Mouse (Mus musculus): ENCODE results near the gene Gpatch2l. TPM values are rescaled to one million over a fixed set of nuclear protein-coding genes. Genes with fewer than 3 reads are reported as not detected.
A peak's percentile ranks its signal among the peaks of the same experiment; 100 is the strongest.

Gene Gpatch2l
- total RNA-seq, 2 experiments from 2014 or later = 30.7 to 31.3 TPM

DNA sequence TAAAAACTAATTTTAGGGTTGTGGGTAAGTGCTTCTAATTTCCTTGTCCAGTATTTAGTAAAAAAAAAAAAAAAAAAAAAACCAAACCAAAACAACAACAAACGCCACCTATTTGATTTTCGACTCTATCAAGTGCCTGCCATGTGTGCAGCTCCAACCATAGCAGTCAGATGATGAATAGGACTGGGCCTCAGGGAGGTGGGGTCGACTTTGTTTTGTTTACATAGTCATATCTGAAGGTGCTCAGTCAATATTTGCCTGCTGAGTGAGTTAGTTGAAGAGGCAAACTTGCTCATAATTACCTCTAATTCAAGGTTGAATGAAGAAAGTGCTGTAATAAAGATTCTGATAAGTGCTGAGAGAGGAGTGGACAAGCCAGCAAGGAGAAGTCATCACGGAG, 7.4 kb upstream of the Gpatch2l start:
- no peak for TF ChIP-seq CTCF (conservative IDR thresholded peaks at IDR 0.05)
- Histone ChIP-seq H3K27ac (no peak overlapping the region), H3K4me3 (no peak overlapping the region)
- no peak for DNase-seq (ENCODE audit: low spot score in 2 of 2)

DNA sequence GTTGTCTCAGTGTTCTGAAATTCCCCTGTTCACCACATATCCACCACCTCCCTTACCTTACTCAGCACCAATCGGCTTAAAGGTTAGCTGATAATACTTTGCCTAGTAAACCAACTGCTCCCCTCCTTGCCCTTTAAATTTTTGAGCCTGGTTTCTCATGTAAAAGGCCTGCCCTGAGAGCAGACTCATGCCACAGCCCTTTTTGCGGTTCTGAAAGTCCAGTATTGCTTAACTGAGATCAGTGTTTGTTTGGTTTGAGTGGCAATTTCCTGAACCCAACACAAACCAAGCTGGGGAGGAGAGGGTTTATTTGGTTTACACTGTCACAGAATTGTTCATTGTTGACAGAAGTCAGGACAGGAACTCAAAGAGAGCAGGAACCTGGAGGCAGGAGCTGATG, 2.9 kb upstream of the Gpatch2l start:
- no peak for DNase-seq (ENCODE audit: low spot score in 2 of 2)
- Histone ChIP-seq H3K4me3 (no peak overlapping the region), H3K27ac (no peak overlapping the region)
- no peak for TF ChIP-seq CTCF (conservative IDR thresholded peaks at IDR 0.05)

DNA sequence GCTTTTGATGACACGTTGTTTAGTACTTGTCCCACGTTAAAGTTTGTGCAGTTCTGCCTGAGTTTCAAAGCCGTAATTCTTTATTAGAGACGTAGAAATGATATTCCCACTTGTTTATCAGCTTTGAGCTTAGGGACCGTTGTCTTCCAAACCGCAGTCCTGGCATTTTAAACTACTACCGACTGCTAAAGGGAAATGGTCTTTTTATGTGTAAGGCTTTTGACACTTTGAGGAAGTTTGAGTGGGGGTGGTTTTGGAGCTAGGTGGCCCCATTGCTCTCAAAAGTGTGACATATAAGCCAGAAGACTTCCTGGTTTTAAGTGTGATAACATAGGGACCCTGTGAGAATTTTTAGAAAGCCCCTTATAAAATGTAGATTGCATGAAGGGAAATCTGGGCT, 905 bp downstream of the Gpatch2l start:
- DNase-seq (ENCODE audit: low spot score in 2 of 2) = no peak
- H3K4me3 ChIP-seq = peak overlapping the region; percentile 96
- peak overlapping the region; percentile 93; the same call in 1 of the 2 replicates for H3K27ac ChIP-seq
- no peak for TF ChIP-seq CTCF (conservative IDR thresholded peaks at IDR 0.05)

DNA sequence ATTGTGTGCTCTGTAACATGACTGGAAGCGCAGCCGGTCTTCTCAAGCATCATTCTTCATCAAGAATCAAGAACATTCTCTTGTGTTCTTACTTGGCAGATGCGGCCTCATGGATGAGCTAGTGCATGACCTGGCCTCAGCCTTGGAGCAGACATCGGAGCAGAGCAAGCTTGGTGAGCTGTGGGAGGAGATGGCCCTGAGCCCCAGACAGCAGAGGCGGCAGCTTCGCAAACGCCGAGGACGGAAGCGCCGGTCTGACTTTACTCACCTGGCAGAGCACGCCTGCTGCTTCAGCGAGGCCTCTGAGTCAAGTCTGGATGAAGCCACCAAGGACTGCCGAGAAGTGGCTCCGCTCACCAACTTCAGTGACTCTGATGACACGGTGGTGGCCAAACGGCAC, 2.3 kb downstream of the Gpatch2l start:
- DNase-seq (ENCODE audit: low spot score in 2 of 2) = no peak
- TF ChIP-seq CTCF (conservative IDR thresholded peaks at IDR 0.05) = no peak
- H3K4me3 ChIP-seq = no peak overlapping the region; the same call in 1 of the 2 replicates
- H3K27ac ChIP-seq = no peak overlapping the region

DNA sequence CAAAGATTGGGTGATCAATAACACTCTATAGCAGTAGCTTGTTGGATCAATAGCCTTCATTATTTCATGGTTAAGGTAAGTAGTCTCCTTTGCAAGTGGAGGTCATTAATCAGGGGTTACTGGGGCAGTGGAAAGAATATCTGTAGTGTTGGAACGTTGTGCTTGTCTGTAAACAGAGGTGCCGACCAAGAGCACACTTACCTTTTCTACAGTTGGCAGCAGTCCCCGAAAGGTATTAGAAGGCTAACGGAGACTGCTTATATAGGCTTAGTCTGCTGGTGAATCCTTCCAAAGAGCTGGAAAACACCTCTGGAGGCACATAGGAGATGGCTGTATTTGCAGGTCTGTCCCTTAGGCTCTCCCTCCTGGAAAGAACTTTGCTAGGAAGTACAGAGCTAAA, 8.5 kb downstream of the Gpatch2l start:
- H3K4me3 ChIP-seq = no peak overlapping the region
- DNase-seq (ENCODE audit: low spot score in 2 of 2) = no peak
- no peak overlapping the region for H3K27ac ChIP-seq
- no peak for TF ChIP-seq CTCF (conservative IDR thresholded peaks at IDR 0.05)

DNA sequence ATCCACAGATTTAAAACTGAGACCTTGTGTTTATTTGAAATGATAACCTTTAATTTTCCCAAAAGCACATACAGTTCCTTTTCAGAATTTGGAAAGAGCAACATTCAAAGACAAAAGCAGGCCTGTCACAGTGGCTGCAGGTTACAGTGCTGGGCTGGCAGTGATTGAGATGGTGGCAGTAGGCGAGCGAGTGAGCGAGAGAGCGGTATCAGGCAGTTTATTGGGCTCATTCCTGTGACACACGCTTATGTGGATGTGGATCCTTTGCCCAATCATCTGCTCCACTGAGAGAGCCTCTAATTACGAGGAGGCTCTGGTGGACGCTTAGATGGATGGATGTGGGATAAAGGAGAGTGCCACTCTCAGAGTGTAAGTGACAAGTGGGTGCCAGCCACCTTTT, 13.3 kb downstream of the Gpatch2l start:
- no peak for TF ChIP-seq CTCF (conservative IDR thresholded peaks at IDR 0.05)
- DNase-seq (ENCODE audit: low spot score in 2 of 2) = no peak

DNA sequence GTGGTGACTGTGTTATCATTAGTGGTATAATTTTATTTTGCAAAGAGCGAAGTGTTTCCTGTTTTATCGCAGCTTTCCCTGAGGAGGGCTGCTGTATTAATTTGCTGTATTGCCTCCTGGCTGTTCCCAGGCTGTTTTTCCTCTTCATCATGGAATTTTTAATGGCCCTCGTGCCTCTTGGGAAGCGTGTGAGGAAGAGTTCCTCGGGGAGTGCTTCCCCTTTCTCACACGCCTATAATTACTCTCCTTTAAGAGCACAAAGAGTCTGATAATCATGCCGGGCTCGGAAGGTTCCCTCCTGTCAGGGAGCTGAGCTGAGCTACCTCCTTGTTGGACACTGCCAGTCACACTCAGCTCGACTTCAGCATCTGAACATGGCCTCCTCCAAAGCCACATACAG, 30.0 kb downstream of the Gpatch2l start:
- no peak overlapping the region for H3K27ac ChIP-seq
- H3K4me3 ChIP-seq = no peak overlapping the region
- DNase-seq (ENCODE audit: low spot score in 2 of 2) = no peak
- TF ChIP-seq CTCF (conservative IDR thresholded peaks at IDR 0.05) = no peak

More for the DNA sequence above, 13.3 kb downstream of the Gpatch2l start:
- Histone ChIP-seq H3K4me3 (peak overlapping the region; percentile 9; the same call in 1 of the 2 replicates), H3K27ac (peak overlapping the region; percentile 68)

DNA sequence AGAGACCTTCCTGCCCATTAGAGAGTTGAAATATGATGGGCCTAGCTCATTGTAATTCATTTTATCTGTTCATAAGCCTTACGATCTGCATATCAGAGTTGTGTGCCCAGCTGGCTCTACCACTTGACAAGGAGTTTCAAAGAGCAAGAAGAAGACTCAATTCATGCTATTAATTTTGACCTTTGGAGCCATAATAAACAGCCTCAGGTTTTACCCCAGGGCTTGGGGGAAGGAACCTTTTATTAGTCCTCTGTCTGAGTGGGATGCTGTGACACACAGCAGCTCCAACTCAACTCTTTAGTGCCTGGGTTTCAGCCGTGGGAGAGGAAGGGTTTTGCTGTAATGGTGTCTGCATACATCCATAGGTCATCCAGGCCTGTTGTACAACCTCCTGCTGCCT, 32.6 kb downstream of the Gpatch2l start:
- TF ChIP-seq CTCF (conservative IDR thresholded peaks at IDR 0.05) = no peak
- no peak overlapping the region for H3K4me3 ChIP-seq
- DNase-seq (ENCODE audit: low spot score in 2 of 2) = no peak
- no peak overlapping the region for H3K27ac ChIP-seq

DNA sequence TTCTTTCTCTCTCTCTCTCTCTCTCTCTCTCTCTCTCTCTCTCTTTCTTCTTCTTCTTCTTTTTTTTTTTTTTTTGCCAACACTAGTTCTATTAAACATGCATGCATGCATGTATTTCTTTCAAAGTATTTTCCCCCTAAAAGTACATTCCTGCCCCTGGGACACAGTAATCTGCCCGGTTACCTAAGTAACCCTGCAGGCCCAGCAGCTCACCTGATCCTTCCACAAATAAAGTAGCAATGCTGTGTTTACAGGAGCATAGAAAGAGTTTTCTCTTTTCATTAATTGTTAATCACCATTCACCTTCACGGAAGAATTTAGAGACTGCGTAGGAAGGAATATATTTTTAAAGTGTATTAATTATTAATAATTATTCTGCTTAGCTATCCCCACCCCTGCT, 34.1 kb downstream of the Gpatch2l start:
- no peak for TF ChIP-seq CTCF (conservative IDR thresholded peaks at IDR 0.05)
- no peak for DNase-seq (ENCODE audit: low spot score in 2 of 2)
- Histone ChIP-seq H3K4me3 (no peak overlapping the region), H3K27ac (no peak overlapping the region)

DNA sequence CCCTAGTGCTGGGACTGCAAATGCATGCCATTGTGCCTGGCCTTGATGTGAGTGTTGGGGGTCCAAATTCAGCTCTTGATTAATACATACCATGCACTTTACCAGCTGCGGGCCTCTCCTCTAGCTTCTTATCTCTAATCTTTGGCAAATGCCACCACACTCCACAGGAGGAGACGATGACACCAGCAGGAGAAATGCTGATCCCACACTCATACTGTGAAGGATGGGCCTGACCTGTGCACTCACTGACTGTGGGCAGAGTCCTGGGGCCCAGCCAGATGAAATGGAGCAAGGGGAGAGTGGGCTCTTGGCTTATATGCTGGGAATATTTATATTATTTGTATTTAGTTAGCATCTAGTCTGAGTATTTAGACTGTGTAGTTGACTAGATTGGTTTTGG, 34.8 kb downstream of the Gpatch2l start:
- no peak for DNase-seq (ENCODE audit: low spot score in 2 of 2)
- H3K27ac ChIP-seq = 0 out of 2 replicates have a peak overlapping the region, but pooled peaks have one; percentile 5
- TF ChIP-seq CTCF (conservative IDR thresholded peaks at IDR 0.05) = no peak
- no peak overlapping the region for H3K4me3 ChIP-seq

DNA sequence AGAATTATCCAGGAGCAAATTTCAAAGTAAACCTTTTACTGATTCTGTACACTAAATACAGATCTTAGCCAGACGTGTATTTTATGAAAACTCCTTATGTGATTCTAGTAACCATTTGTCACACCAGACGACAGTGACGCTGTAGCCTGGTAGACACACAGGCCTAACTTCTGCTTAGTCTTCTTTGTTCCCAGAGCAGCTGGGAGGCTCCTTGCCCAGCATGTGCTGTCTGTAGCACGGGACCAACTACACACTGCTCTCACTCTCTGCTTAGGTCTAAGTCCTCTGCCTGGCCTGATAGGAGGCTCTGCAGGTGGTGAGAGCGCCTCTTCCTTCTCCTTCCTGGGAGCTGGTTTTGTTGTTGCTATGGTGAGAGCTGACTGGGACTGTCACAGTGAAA, 35.2 kb downstream of the Gpatch2l start:
- peak; percentile 20 to 28 for DNase-seq (ENCODE audit: low spot score in 2 of 2)
- H3K4me3 ChIP-seq = no peak overlapping the region
- no peak overlapping the region for H3K27ac ChIP-seq
- no peak for TF ChIP-seq CTCF (conservative IDR thresholded peaks at IDR 0.05)

DNA sequence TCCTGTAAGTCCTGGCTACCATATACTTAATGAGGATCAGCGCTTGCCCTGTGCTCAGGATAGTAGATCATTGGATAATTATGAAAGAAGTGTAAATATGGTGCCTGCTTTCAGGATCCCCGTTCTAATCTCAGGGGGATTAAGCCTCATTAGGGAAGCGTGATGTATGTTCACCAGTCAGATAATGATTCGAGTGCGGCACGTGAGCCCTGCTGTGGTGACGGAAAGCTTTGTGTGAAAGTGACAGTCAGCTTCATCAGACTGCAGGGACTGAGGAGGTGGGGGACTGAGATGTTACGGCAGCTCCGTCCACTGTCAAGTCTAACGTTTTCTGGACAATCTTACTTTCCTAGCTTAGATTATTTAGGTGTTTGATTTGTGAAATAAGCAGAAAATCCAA, 38.3 kb downstream of the Gpatch2l start:
- DNase-seq (ENCODE audit: low spot score in 2 of 2) = no peak
- no peak for TF ChIP-seq CTCF (conservative IDR thresholded peaks at IDR 0.05)
- Histone ChIP-seq H3K27ac (no peak overlapping the region), H3K4me3 (no peak overlapping the region)

DNA sequence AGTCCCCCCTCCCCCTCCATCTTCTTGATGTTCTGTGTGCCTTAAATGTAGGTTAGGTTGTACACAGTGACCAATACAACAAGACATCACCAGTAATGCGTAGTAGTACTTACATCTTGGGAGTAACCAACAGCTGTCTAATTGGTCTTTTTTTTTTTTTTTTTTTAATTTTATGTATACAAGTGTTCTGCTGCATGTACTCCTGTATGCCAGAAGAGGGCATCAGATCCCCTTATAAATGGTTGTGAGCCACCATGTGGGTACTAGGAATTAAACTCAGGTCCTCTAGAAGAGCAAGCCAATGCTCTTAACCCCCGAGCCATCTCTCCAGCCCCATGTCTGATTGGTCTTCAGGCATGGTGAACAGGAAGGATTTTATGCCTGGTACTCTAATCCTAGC, 44.0 kb downstream of the Gpatch2l start:
- Histone ChIP-seq H3K27ac (no peak overlapping the region), H3K4me3 (no peak overlapping the region)
- TF ChIP-seq CTCF (conservative IDR thresholded peaks at IDR 0.05) = peak; percentile 31; the same call in 1 of the 2 replicates
- DNase-seq (ENCODE audit: low spot score in 2 of 2) = no peak

DNA sequence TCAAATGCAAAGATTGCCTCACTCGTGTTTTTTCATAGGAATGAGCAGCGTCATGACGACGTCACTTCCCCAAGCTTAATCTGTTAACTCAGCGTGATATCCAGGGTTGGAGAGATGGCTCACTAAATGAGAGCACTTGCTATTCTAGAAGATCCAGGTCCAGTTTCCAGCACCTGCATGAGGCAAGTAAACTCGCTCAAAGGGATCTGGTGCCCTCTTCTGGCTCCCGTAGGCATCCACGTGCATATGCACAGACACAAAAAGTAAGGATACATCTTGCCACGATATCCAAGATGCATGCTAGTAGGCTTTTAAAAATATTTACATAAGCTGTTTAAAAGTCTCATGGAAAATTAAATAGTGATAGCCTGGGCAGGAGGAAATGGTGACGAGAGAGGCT, 55.8 kb downstream of the Gpatch2l start:
- H3K4me3 ChIP-seq = no peak overlapping the region
- no peak for DNase-seq (ENCODE audit: low spot score in 2 of 2)
- no peak overlapping the region for H3K27ac ChIP-seq
- peak; percentile 47 for TF ChIP-seq CTCF (conservative IDR thresholded peaks at IDR 0.05)

DNA sequence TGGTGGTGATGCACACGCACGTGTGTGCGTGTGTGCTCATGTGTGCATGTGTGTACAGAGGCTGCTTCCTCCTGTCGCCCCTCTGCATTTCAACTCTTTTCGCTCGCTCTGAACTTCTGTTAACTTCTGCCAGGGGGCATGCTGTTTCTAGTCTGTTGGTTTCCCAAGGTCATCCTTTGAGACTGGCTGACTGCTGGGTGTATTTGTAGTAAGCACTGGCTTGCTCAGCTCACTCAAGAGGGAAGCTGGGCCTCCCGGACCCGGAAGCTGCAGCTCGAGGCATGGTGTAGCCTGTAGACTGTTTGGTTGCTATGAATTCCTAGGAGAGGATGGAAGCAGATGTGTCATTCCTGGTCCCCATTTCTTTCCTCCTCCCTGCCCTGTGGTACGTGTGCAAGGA, 61.3 kb downstream of the Gpatch2l start:
- no peak for TF ChIP-seq CTCF (conservative IDR thresholded peaks at IDR 0.05)
- DNase-seq (ENCODE audit: low spot score in 2 of 2) = no peak
- Histone ChIP-seq H3K27ac (no peak overlapping the region), H3K4me3 (no peak overlapping the region)
